Mouse (Mus musculus) kidney, adult 18-20 months (tissue): ENCODE data around the gene Tfap2b.

Source experiments
- DNase-seq: peaks from one replicate; pipeline ENCODE4 v3.0.0; 2021

The Tfap2b gene

DNA sequence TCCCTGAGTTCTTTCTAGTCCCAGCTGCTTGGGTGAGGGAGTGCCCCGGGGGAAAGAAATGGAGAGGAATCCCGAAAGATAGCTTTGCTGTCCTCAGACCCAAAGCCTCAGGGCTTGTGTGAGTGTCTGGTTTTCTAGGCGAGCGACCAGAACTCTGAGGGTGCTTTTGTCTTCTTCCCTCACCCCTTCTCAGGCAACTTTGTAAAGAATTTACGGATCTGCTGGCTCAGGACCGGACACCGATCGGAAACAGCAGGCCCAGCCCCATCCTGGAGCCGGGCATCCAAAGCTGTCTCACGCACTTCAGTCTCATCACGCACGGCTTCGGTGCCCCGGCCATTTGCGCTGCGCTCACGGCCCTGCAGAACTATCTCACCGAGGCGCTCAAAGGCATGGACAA lies 25.1 kb downstream of the Tfap2b start:
- no peak for DNase-seq

DNA sequence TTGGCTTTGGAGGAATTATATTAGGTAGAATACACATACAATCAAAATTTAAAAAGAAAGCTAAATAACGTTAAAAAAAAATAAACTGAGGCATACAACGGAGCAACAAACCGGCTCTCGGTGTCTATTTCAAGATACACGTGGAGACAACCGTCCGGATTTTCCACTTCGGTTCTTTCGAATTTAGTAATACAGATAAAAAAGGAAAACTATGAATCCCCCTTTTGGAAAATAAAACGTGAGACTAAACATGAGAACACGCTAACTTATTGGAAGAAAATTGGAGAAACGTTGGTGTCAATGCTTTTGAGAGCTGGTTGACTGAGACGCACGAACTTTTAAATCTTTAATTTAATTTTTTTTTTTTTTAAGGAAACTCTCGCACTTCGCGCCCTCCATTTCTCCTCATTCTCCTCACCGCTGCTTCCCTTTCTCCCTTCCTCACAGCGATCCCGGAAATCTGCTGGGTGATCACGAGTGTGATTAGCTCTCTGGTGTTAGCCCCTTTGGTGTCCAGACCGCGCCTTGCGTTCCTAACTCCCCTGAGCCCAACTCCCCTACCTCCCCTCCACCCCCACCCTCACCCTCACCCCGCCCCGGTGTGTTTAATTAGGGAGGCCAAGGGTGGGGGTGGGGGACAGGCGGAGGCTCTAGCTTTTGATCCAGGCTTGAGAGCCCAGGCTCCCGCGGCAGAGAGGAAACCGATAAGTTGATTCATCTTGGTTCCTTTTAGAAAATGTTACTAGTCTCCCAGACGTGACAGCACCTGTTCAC lies 25.9 kb downstream of the Tfap2b start:
- DNase-seq = no peak

DNA sequence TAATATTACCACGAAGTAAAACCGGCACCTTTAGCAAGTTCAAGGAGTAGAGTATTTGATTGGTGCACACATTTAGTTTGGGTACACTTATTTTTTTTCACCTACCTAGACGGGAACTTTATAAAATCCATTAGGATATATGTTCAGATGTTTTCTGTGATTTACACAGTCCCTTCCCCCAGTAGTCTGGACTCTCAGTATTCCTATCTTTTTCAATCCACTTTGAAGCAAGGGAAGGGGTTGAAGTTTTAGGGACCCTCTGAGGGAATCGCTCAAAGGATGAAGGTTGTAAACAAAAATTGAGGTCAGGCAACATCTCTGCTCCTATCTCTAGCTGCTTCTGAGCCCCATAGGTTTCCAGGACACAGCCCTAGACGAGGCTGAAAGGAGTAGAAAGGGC lies 27.3 kb downstream of the Tfap2b start:
- DNase-seq = no peak

DNA sequence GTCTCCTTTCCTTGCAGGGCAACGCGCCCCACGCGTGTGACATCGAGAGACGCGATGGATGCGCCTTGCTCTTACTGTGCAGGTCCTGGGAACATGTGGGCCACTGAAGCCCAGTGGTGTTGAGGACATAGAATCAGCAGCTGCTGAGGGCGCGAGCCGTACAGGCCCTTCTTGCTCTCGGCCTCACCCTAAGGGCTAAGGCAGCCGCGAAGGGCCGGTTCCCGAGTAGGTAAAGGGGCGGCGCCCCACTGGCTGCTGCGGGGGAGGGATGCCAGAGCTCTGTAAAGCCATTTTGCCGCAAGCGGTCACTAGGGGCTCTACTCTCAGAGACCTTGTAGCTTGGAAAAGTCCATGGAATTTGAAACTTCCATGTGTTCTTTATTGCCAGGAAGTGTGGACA lies 27.9 kb downstream of the Tfap2b start:
- no peak for DNase-seq

DNA sequence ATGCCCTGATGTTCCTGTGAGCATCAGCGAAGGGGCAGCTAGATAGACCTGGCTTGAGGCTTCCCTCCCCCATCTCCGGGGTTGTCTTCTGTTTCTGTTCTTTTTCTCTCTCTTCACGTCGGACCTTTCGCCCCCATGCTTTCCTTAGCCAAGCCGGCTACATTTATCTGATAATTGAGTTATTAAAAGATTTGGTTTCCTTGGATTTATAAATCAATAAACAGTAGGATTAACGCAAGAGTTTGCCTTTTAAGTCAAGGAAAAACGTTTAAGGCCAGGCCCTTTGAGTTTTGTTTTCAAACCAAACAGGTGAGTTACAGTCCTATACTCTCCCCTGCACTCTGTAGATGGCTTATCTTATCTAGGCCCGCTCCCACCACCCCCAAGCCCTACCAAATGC lies 28.3 kb downstream of the Tfap2b start:
- no peak for DNase-seq

DNA sequence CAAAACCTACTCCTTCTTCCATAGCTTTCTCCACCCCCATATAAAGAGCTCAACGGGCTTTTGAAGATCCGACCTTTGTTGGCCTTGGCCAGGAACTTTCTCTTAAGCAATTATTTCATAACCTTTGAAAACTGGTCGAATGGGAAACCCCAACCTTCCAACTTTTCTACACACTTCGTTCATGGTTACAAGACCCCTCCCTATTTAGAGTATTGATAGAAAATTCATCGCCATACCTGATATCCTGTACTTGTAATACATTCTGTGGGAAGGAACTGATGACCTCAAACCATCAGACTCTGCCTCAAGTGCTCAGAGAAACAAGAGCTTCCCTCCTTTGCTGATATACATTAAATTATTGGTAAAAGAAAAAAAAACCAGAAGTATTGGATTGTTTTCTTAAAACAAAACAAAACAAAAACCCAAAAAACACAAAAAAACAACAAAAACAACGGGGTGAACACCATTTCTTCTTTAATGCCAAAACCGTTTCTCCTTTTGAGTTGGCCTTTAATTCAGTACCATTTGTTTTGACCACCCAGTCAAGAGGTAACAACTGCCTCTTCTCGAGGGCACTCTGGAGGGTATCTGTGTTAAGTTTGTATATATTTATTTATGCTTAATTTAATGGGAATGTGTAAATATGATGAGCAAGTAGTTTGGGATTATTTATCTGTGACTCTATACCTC lies 29.2 kb downstream of the Tfap2b start:
- DNase-seq = no peak

DNA sequence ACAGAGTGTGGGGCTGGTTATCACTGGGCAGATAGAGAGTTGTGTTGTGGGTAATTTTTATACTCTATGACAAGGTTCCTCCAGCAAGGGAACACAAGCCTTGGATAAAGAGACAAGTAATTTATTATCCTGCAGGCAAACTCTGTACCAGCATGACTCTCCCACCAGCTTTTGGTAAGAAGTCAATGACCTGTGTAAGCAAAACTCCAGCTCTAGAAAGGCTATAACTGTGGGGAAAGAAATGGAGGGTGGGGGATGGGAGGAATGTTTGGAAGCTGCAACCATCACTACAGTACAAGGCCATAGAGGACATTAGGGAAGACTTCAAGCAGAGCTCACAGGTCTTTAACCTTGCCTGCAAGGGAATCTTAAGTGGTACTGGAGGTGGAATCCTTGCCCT lies 31.3 kb downstream of the Tfap2b start:
- no peak for DNase-seq

DNA sequence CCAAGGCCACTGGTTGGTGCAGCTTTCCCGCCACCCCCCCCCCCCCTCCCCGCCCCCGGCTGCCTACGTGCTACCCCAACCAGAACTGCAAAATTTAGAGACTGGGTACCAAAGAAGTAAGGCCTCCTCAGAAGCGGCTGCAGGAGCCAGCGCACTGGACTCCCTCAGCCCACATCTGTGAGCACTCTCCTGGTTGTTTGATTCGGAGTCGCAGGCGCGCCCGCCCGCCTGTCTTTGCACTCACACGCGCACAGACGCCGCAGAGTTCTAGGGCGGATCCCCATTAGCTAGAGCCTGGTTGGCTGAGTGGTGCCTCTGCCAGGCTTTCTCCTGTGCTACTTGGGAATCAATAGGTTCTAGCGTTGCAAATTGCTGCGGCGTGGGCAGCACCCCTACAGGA lies 32.6 kb downstream of the Tfap2b start:
- no peak for DNase-seq

DNA sequence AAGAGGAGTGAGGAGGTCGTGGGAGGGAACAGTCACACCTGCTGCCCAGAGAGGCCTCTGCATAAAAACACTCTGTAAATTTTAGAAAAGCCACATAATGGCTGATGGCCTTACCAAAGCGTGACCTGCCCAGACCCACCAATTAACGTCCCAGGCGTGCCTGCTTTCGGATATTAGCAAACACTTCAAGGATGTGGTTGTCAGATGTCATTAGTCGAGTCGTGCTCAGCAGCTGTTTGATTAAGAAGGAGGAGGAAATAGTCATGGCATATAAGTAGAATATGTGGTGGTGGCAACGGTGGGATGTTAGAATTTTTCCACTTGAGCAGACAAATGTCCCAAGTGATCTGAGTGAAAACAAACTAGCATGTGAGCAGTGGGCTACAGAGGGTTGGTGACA lies 33.3 kb downstream of the Tfap2b start:
- no peak for DNase-seq

DNA sequence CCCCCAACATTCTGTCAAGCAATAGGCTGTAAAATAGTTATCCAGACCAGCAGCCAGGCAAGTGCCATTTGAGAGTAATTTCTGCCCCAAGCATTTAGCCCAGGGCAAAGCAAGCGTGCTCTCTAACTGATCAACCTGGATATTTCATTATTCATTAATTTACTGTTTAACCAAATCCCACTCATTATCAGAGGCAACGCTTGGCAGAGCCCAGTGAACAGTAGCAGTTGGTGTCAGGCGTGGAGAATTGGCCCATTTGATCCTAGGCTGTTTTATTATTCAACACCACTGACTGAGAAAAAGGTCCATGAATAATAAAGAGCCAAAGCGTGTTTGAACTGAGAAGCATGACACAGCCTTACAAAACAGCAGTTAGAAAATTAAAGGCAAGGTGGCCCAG lies 36.3 kb downstream of the Tfap2b start:
- DNase-seq = no peak

DNA sequence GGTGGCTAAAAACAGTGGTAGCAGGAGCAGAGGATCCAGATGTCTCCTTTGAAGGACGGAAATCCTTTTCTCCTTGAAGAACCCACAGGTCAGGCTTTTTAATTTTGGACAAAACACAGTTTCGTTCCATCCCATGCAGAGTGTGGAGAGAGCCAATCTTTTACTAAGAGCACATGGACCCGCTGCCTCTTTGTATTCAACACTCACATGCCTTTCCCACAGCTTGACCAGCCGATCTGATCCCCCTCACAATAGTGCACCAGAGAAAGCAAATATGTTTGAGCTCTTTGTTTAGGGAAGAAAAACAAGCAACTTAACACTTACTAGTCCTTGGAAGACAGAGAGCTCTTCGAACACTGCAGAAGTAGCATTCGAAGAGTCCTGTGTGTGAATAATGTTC lies 42.6 kb downstream of the Tfap2b start:
- DNase-seq = no peak

DNA sequence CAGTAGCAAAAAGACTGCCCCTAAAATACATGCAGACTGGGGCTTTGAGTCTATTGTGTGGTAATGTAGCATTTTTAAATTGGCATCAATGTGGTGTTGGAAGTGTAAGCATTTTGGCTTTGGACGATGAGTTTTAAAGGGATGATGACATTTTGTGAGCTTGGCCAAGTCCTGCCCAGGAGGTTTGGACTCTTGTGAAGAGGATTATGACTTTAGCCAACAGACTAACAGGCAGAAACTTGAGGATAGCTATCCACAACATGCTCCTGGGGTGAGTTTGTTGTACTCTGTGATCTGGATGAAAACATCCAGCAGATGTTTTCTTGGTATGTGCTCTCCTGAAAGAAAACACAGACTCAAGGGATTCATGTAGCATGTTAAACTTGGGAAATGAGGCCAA lies 60.9 kb downstream of the Tfap2b start:
- DNase-seq = no peak
